Mouse (Mus musculus) neural tube, embryonic 10.5 days (tissue): ENCODE data around the gene Chst8.

Experiments used
- DNase-seq: peaks from one replicate; pipeline ENCODE4 v3.0.0-alpha.2; 2017; ENCODE audit warnings: low spot score; ENCODE audit errors: extremely low spot score

The Chst8 gene

DNA sequence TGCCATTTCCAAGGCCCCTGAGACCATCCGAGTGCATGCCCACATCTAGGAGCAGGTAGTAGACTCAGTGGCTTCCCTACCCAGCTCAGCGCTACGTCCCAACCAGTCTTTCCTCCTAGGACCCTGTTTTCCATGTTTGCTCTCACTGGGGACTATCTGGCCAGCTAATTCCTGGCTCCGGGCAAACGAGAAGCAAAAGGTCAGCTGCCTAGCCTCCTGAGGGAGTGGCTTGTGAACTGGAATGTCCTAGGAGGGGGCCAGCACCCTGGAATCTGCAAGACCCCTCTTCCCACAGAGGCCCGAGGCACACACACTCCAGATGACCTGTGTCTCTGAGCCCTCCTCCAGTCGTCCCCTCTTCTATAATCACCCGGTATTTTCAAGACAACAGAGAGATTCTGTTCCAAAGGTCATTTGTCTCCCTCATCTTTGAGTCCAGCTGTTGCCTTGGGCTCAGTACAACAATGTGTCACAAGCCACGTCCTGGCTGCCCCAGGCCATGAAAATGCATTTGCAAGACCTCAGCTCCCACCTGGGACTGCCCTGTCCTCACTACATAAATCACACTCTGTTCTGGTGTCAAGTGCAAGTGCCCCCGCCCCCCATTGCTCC is 60.3 kb downstream of the Chst8 start:
- peak; percentile 51 for DNase-seq

DNA sequence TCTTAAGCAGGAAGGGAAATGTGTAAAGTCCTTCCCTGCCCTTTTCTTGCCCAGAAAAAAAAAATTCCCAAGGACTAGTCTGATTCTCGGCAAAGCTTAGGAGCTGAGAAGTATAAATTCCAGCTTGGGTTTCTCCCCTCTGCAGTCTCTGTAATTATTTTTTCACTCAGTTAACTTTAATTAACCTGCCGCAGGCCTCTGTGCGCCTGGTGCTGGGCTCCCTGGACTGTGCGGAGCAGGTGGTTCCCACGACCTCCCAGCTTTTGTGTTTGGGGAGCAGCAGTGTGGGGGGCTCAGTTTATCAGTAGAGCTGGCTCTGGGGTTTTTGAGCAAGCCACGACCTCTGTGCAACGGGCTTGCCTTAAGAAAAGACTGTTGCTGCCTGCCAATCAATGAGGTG is 62.2 kb downstream of the Chst8 start:
- no peak for DNase-seq

DNA sequence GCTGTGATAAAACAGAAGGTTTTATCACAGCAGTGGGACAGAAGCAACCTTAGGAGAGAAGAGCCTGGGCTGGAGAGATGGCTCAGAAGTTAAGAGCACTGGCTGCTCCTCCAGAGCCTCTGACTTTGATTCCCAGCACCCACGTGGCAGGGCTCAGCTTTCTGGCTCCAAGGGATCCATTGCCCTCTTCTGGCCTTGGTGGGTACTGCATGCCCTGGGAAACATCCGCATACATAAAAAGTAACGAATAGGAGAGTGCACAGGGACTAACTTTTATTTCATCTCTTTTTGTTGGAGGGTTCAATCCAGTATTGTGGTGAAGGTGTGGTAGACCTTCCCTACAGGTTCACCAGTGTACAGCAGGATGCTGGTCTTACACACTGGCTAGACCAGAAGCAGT is 62.8 kb downstream of the Chst8 start:
- no peak for DNase-seq

DNA sequence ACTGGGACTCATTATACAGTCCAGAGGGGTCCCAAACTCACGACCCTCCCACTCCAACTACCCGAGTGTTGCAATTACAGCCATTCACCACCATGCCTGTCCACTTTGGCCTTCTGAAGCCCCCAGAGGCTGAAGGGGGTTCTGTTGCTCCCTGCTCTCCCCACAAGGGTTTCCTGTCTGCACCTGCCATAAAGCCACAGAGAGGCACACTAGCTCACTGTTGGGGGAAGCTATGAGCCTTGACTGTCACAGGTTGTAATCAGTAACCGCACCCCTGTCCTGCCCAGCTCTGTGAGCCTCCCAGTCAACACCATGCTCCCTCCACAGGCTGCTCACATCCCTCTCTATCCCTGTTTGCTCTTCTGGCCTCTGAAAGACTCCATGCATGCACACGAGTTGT is 64.0 kb downstream of the Chst8 start:
- no peak for DNase-seq

DNA sequence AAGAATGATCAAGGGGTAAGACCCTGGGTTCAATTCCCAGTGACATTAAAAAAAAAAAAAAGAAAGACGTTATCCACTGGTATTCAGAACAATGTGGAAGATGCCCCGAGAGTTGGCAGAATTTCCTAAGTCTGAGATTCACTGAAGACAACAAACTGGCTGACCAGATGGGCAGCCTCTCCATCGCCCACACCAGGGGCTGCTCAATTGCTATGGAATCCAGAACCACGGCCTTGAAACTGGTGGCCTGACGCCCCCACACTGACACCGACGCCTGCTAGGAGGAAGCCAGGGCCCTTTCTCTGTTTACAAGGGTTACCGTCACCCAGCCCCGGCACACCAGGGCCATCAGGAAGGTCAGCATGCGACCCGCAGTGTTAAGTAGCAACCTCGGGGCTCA is 64.8 kb downstream of the Chst8 start:
- no peak for DNase-seq

DNA sequence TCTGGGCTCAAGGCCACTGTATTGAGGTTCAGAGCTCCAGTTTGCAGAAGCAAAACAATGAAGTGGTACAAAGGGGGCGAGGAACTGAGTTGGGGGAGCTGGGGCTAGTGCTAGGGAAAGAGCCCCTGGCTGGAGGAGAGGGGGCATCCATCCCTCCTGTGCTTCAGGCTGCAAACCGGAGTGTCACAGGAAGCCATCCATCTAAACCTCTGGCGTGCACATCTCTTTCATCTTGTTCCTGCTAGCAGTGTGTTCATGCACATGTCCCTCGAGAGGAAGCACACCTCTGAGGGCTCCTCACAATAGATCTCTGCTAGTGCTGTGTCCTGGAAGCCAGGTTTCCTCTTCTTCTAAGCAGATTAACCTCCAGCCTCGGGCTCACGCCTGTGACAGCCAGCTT is 65.9 kb downstream of the Chst8 start:
- DNase-seq, result no peak

DNA sequence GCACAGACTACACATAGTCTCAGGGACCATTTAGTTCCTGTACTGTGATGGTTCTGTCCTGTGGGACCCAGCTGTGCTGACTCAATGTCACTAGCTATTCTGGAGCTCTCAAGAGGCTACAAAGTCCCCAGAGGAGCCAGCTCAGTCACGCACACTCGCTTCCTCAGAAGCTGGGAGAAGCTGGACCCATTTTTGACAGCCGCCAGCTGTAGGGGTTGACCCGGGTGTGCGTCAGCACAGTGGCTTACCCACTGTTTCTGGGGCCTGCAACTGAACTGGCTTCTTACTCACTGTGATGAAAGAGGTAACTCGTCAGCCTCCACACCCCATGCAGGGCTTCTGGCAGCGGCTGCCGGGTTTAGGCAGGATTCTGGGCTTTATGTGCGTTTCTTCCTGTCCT is 66.3 kb downstream of the Chst8 start:
- peak; percentile 39 for DNase-seq

DNA sequence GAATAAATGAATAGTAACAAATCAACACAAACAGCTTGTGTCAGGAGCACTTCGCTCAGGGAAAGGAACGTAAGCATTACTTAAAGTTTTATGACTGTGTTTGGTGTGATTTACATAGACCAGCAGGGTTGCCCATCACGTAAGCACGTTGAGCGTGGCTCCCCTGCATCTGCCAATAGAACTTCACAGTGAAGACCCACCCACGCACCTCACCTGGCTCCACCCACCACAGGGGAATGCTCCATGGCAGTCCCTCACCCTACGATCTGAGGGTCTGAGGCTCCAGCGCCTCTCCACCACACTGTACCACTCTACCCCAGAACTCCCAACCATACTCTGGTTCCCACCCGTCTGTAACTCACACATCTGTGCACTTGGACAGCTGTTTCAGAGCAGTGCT is 67.1 kb downstream of the Chst8 start:
- DNase-seq, result no peak

DNA sequence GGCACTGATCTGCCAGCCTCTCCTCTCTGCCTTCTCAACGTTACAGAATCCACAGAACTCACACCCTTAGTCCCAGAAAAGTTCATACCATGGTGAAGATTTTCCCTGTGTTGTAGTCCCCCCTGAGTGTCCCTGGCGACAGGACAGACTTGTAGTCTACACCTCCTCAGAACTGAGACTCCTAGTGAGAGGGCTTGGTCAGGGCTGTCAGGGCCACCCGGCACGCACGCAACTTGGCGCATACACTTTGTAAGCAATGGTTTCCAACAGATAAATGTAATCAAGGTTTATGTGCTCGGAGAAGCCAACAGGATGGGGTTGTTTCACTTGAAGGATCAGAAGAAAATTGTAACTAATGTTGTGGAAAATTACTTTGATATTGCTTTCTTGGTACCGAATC is 67.5 kb downstream of the Chst8 start:
- no peak for DNase-seq

DNA sequence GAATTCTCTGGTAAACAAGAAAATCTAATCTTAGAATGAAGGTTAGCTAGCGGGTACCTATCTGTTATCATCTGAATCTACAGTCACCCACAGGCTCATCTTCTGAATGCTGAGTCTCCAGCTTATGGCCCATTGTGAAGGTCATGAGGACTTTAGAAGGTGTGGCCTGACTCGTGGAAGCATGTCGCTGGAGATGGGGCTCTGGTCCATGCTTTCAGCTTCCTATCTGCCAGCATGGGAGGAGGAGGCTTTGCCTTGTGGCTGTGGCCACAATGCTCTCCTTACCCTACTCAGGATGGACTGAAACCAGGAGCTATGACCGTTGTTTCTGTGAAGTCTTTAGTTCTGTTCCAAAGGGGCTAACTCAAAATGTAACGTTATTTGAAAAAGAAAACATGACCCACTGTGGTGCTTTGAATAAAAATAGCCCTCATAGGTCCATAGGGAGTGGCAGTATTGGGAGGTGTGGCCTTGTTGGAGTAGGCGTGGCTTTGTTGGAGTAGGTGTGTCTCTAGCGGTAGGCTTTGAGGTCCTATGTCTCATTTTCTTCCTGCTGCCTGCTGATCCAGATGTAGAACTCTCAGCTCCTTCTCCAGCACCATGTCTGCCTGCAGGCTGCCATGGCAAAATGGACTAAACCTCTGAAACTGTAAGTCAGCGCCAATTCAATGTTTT is 69.0 kb downstream of the Chst8 start:
- no peak for DNase-seq

DNA sequence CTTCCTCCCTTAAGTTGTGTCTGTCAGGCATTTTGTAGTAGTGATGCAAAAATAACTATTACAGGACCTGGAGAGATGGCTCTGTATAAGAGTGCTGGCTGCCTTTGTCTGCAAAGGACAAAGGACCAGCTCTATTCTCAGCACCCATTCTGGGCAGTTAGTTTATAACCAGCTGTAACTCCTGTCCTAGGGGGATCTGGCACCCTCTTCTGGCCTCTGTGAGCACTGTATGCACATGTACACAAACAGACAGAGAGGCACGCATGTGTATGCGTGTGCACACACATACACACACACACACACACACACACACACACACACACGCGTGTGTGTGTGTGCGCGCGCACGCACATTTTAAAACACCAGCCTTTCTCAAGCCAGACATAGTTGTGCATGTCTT is 73.1 kb downstream of the Chst8 start:
- no peak for DNase-seq

DNA sequence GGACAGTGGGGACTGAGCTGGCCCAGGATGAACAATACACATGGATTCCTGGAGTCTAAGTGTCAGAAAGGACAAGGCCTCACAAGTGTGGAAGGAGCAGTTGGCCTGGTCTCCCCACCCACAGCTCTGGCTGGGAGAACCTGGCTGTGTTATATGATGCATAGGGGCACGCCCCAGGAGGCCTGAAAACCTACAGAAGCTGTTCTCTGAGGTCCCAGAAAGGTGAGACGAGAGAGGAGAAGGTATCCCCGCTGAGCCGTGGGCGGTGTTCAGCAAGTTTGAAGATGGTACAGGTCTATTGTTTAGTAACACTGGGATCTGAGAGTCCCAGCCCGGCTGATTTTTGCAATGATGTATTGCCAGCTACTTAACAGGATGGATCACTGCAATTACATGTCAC is 75.3 kb downstream of the Chst8 start:
- no peak for DNase-seq

DNA sequence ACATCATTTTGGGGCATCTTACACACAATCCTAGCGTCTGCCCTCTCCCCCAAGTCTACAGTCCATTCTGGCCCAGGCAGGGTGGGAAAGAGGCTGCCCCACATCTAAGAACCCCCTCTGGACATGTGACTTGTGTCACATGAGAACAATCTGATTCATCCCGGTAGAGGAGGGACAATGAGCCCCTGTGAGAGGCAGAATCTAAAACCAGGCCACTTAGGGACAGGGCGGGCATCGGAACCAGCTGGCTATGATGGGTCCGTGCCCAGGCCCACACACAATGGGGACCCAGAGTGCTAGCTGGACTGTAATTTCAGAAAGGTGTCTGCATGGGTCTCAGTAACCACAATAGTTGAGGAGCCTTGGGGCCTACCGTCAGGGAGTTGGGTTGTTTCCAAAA is 78.2 kb downstream of the Chst8 start:
- no peak for DNase-seq

DNA sequence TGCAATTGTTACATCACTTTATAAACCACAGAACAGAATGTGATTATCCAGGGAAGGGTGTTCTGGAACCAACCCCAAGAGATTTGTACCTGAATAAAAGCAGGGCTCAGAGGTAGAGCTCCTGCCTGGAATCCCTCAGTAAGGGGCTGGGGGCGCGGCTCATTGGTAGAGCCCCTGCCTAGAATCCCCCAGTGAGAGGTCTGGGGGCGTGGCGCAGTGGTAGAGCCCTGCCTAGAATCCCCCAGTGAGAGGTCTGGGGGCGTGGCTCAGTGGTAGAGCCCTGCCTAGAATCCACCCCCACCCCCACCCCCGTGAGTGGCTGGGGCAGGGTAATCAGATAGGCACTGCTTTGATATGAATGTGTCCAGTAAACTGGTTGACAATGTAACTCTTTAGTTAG is 83.6 kb downstream of the Chst8 start:
- no peak for DNase-seq

DNA sequence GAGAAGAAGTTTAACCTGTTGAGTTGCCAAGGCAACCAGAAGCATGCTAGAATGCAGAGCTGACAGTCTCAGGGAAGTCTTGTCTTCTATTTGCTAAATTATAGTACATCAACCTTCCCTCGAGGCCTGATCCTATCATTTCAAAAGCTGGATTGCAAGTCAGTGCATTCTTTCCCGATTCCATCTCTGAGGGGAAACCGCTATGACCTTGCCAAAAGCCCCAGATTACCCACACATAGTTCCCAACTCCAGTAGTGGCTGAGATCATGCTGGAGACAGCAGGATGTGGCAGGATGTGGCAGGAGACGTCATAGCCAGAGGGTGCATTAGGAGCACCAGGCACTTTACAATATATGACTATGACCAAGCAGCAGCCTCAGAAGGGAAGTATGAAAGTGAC is 87.3 kb downstream of the Chst8 start:
- DNase-seq, result no peak

DNA sequence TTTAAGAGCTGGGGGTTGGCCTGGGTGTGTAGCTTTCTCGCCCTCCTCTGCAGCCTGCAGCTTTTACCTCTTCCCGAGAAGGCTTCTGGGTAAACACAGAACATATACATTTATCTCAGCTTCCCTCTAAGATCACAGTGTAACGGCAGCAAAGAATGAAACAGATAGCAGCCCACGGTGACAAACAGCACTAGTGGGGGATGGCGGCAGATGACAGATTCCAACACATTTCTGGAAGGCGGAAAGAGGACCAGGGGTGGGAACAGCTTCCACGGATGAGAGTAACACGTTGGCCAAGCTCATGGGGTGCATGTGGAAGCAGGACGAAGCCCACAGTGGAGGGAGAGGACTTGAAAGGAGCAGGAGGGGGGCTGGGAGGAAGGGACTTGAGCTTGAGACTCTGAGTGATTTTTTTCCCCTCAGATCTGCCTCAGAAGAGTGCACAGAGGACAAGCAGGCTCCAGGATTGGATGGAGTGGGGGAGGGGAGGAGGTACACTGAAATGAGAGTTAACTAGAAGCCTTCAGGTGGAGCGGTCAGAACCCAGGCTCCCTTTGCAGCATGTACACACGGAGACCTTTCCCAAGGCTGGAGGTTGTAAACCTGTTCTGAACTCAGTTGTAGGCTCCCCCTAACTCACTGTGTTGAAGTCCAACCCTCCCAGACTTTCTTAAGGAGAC is 89.8 kb downstream of the Chst8 start:
- no peak for DNase-seq

DNA sequence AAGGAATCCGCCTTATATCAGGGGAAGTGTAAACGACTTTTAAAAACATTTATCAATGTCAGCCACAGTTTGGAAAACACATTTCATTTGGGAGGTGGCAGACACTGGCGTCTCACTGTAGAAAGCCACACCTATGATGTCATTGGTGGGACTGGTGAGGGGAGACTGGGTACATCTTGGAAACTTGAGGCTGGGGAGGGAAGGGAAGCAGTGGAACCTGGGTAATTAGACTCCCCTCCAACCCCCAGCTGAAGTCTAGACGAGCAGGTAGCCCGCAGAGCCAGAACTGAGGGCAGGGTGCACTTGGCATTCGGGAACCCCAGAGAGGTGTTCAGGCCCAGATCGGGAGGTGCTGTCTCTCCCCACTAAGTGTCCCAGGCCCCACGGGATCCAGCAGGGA is 90.4 kb downstream of the Chst8 start:
- DNase-seq, result no peak

DNA sequence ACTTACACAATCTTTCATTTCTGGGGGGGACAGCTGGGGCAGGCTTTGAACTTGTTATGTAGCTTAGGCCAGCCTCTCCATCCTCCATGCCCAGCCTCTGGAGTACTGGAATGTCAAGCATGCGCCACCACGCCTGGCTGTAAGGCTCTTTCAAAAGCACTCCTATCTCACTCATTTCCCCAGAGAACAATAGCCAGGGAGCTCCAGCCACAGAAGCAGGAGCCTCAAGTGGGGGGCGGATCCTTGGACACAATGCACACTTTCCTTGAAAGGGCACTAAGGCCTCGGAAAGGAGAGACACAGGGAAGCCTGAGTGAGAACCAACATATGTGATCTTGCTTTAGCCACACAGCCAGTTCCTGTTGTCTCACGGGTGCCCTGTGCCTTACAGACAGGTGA is 90.9 kb downstream of the Chst8 start:
- peak; percentile 54 for DNase-seq

DNA sequence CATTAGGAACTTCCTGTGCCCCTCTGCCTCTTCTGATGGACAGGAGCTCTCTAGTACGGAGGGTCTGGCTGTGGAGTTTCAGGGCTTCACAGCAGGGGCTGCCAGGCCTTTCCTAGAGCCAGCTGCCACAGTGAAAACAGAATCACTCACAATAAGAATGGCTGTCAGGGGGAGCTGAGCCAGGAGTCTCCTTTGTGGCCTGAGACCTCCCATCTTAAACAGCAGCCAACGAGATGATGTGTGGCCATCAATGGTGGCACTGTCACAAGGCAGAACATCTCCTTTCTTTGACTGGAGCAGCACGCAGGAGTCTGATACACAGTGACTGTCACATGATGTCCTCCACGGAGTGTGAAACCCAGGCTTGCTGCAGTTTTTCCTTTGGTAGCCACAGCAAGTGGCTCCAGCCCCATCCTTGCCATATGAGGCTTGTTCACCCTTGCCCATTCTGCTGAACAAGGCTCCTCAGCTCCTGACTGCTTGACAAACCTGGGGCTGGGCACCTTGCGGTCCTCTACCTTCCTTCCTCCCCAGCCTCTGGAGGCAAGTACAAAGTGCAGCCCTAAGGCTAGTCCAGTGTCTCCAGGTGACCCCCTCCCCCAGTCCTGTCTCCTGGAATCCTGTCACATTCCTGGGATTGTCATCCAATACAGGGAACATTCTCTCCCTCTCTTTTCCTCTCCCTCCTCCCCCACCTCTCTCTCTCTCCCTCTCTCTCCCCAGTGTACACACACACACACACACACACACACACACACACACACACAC is 91.4 kb downstream of the Chst8 start:
- no peak for DNase-seq

DNA sequence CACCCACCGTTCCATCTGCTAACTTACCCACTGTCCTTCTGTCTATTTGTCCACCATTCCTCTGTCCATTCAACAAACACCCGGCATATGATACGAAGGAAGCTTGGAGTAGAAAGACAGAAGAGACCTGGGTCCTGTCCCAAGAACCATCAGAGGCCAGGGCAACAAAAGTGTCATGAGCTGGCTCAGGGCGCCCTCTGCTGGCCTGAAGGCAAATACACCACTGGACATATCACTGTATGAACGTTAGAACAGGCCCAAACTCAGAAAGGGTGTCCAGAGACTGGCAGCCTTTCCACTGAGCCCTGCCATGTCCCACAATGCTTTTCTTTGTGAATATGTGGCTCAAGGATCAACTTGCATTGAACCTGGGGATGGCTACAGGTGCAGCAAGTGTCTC is 92.9 kb downstream of the Chst8 start:
- DNase-seq, result peak; percentile 70

DNA sequence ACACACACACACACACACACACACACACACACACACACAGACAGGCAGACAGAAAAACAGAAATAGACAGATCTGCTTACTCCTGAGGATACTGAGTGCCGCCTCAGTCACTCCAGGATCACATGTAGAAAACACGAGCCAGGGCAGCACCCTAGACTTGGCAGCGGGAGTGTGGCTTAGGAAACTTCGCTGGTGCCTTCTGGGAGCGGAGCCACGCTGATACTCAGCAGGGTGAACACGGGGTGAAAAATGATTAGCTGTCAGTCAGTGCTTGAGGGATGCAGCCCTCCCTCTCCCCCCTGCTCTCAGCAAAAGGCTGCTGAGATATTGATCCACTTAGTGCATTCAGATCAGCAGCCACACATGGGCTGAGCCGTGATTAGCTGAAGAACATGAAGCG is 93.9 kb downstream of the Chst8 start:
- no peak for DNase-seq

DNA sequence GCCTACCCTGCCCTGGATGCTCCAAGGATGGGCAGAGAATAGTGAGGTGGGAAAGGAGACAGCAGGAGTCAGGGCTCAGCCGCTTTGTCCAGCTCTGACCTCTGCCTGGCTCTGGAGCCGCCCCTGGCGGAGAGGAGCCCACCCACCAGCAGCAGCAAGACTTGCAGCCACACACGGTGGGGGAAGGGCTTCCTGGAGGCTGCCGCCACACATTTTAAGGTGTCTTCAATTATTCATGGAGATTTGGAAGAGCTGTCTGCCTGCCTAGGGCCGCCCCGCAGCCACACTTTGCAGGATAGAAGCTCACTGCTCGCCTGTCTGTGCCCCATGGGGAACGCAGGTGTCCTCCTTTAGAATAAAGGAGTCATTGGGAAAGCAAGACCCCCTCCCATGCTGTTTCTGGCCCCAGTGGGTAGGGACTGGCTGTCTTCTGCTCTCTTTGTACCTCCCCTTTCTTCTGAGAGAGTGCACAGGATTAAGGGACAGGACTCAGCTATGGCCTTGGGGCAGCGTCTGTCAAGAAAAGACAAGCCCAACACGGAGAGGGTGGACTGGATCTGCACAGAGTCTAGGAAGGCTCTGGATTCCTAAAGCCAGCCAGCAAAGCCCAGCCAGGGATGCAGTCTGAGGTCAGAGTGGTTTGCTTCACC is 95.2 kb downstream of the Chst8 start:
- DNase-seq, result peak; percentile 57
